20 mouse cellular contexts compared by ENCODE assay signal in the genomic region with DNA sequence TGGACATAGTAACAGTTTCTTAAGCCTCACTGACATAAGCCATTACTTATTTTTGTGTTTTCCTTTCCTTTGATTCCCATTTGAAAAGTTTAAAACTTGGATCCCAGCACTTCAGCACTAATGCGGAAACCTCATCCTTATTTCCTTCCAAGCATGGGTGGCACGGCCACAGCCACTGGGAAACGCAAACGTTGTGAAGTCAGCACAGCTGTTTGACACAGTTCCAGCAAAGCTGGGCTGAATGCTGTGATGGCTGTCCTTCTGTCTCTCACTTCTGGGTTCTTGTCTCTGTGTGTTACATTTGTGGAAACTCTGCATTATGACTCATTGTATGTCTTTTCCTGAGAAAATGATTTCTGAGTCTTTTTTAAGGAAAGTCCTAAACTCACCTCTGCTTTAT. TPM values are rescaled to one million over a fixed set of nuclear protein-coding genes. Genes with fewer than 3 reads are reported as not detected.
DNase-seq lines count a peak whose midpoint lies in the region; ATAC-seq lines count a peak whose summit lies in the region.
"Had no signal": no experiment of that assay in that cellular context is flagged by ENCODE, and none has a peak within 500 bp of the region (broad histone marks: within the 10 kb centered on the region; RNA-seq: fewer than 3 reads in every experiment).

No protein-coding gene starts in this region.

- DNase-seq in heart, adult 9 months (ENCODE audit: low spot score in 2 of 2) = peak; percentile 6 to 18
- DNase-seq in right cerebral cortex, postnatal 10 days (ENCODE audit: low spot score in 2 of 2) = peak; percentile 17 to 18
- DNase-seq in right cerebral cortex, postnatal 25 days = no peak
- peak; percentile 33 for DNase-seq in gastrocnemius, postnatal 14 days
- no peak for DNase-seq in cerebellum, adult 8-10 months
- DNase-seq in yolk sac, embryonic 10.5 days (ENCODE audit: low spot score) = no peak
- DNase-seq: adrenal gland, postnatal 25 days; cerebellum, adult 18-20 months; kidney, adult 9 months; lung, postnatal 10 days had no signal

- peaks cover 2% of the 10 kb centered on the region; the same call in 1 of the 2 replicates for H3K4me1 ChIP-seq in heart, embryonic 11.5 days (ENCODE audit: control insufficient read depth, insufficient read depth, low read length)
- H3K4me1 ChIP-seq: forebrain, embryonic 12.5 days; hindbrain, embryonic 15.5 days; intestine, embryonic 15.5 days; limb, embryonic 12.5 days; liver, embryonic 15.5 days; midbrain, embryonic 15.5 days; neural tube, embryonic 15.5 days had no signal

- H3K27ac ChIP-seq in heart, embryonic 11.5 days (ENCODE audit: low read depth, low read length) = no peak overlapping the region
- H3K27ac ChIP-seq: forebrain, embryonic 12.5 days; hindbrain, embryonic 15.5 days; intestine, embryonic 15.5 days; limb, embryonic 12.5 days; liver, embryonic 15.5 days; midbrain, embryonic 15.5 days; neural tube, embryonic 15.5 days; stomach, postnatal 0 days had no signal

- H3K9ac ChIP-seq in heart, embryonic 11.5 days (ENCODE audit: low read depth, low read length) = no peak overlapping the region
- H3K9ac ChIP-seq: forebrain, embryonic 12.5 days; hindbrain, embryonic 15.5 days; intestine, embryonic 15.5 days; limb, embryonic 12.5 days; liver, embryonic 15.5 days; midbrain, embryonic 15.5 days; neural tube, embryonic 15.5 days had no signal

- no peaks in the 10 kb centered on the region for H3K27me3 ChIP-seq in heart, embryonic 11.5 days (ENCODE audit: control insufficient read depth, insufficient read depth, low read length)
- H3K27me3 ChIP-seq: forebrain, embryonic 12.5 days; hindbrain, embryonic 15.5 days; intestine, embryonic 15.5 days; limb, embryonic 12.5 days; liver, embryonic 15.5 days; midbrain, embryonic 15.5 days; neural tube, embryonic 15.5 days had no signal

- intact Hi-C loops in gastrocnemius, postnatal 14 days (cut with DNase I; ENCODE audit: low total_unique reads) = no loop called here

- no peak overlapping the region for H3K4me2 ChIP-seq in heart, embryonic 11.5 days
- H3K4me2 ChIP-seq: forebrain, embryonic 12.5 days; hindbrain, embryonic 15.5 days; intestine, embryonic 15.5 days; limb, embryonic 12.5 days; liver, embryonic 15.5 days; midbrain, embryonic 15.5 days; neural tube, embryonic 15.5 days had no signal

- WGBS in heart, embryonic 11.5 days (ENCODE audit: insufficient replicate concordance) = 55% methylated on average over 4 of the region's 4 CpGs

- ATAC-seq in heart, embryonic 11.5 days (replicated peaks; ENCODE audit: insufficient number of reproducible peaks, low FRiP score, low TSS enrichment) = no peak
- ATAC-seq: CD4-positive, CD25-positive, alpha-beta regulatory T cell, adult 4 months; intestine, embryonic 15.5 days; midbrain, embryonic 15.5 days had no signal

- H3K36me3 ChIP-seq in heart, embryonic 11.5 days (ENCODE audit: control insufficient read depth, insufficient read depth, low read length) = no peaks in the 10 kb centered on the region
- H3K36me3 ChIP-seq: forebrain, embryonic 12.5 days; hindbrain, embryonic 15.5 days; intestine, embryonic 15.5 days; limb, embryonic 12.5 days; liver, embryonic 15.5 days; midbrain, embryonic 15.5 days; neural tube, embryonic 15.5 days had no signal

- no peak overlapping the region for H3K4me3 ChIP-seq in heart, embryonic 11.5 days (ENCODE audit: low read depth, low read length)
- H3K4me3 ChIP-seq: forebrain, embryonic 12.5 days; hindbrain, embryonic 15.5 days; intestine, embryonic 15.5 days; limb, embryonic 12.5 days; liver, embryonic 15.5 days; midbrain, embryonic 15.5 days; neural tube, embryonic 15.5 days had no signal

- H3K9me3 ChIP-seq in heart, embryonic 11.5 days (replicated peaks; ENCODE audit: control insufficient read depth, low read length) = no peaks in the 10 kb centered on the region
- H3K9me3 ChIP-seq: forebrain, embryonic 12.5 days; hindbrain, embryonic 15.5 days; intestine, embryonic 15.5 days; limb, embryonic 12.5 days; liver, embryonic 15.5 days; midbrain, embryonic 15.5 days; neural tube, embryonic 15.5 days had no signal

RNA-seq across cellular contexts. Expression of gene Abca8a, which starts 34.7 kb away (rescaled TPM):
- not detected in 2 replicates for polyA plus RNA-seq in heart, embryonic 11.5 days (2014; fragmentation: Nextera tagmentation; extraction: Ambion mirVana)
- 10 to 100 TPM; 38.4 to 50.6 TPM for total RNA-seq in gastrocnemius, postnatal 14 days (2021)
- polyA plus RNA-seq: CD4-positive, CD25-positive, alpha-beta regulatory T cell, adult 4 months; forebrain, embryonic 12.5 days had no signal

Comparison
In these comparisons a context has a peak if more than half of its experiments do, and no peak if none do; other contexts are left out.
1. DNase-seq: peak in heart, adult 9 months (2 of 2), right cerebral cortex, postnatal 10 days (2 of 2) and gastrocnemius, postnatal 14 days (single experiment); none in right cerebral cortex, postnatal 25 days (single experiment), cerebellum, adult 8-10 months (single experiment) and yolk sac, embryonic 10.5 days (single experiment).